Mouse (Mus musculus) neural tube, embryonic 11.5 days (tissue): ENCODE data around the gene Tmem63c. TPM values are rescaled to one million over a fixed set of nuclear protein-coding genes. Genes with fewer than 3 reads are reported as not detected.

Source experiments
- ATAC-seq: fragments of 200-750 bp; cut with Nextera tagmentation; 2 replicates; pipeline ENCODE4 v1.8.0; 2017; ENCODE audit warnings: moderate number of reproducible peaks, mild to moderate bottlenecking, moderate TSS enrichment, moderate library complexity; ENCODE audit not compliant: insufficient read depth, low FRiP score, low TSS enrichment
- DNase-seq: peaks from one replicate; pipeline ENCODE4 v3.0.0-alpha.2; 2015; ENCODE audit warnings: low spot score
- H3K27ac ChIP-seq: fragments of 300-500 bp; sonication (generic); 2 replicates; pipeline ENCODE4 v1.5.1; 2014; ENCODE audit warnings: low read depth, mild to moderate bottlenecking, low read length
- H3K27me3 ChIP-seq: fragments of 300-500 bp; sonication (generic); 2 replicates; pipeline ENCODE4 v1.6.1; 2014; ENCODE audit warnings: mild to moderate bottlenecking, low read length, mixed read lengths; ENCODE audit not compliant: control insufficient read depth, insufficient read depth
- H3K36me3 ChIP-seq: fragments of 300-500 bp; sonication (generic); 2 replicates; pipeline ENCODE4 v1.6.1; 2014; ENCODE audit warnings: mild to moderate bottlenecking, low read length, moderate library complexity, mixed read lengths; ENCODE audit not compliant: control insufficient read depth, insufficient read depth
- H3K4me1 ChIP-seq: fragments of 300-500 bp; sonication (generic); 2 replicates; pipeline ENCODE4 v1.6.1; 2014; ENCODE audit warnings: low read length, mixed read lengths; ENCODE audit not compliant: control insufficient read depth, insufficient read depth
- H3K4me2 ChIP-seq: fragments of 300-500 bp; sonication (generic); 2 replicates; pipeline ENCODE4 v1.6.1; 2014; ENCODE audit warnings: low read depth, mild to moderate bottlenecking, moderate library complexity
- H3K4me3 ChIP-seq: fragments of 300-500 bp; sonication (generic); 2 replicates; pipeline ENCODE4 v1.5.1; 2014; ENCODE audit warnings: low read depth, low read length
- H3K9ac ChIP-seq: fragments of 300-500 bp; sonication (generic); 2 replicates; pipeline ENCODE4 v1.6.1; 2014; ENCODE audit warnings: mild to moderate bottlenecking, low read length
- H3K9me3 ChIP-seq: fragments of 300-500 bp; sonication (generic); 2 replicates; pipeline ENCODE4 v1.6.1; 2016; ENCODE audit warnings: low read length; ENCODE audit not compliant: control insufficient read depth
- WGBS: fragments of 180-500 bp; shearing (Covaris S2); extraction: QIAGEN DNeasy Blood & Tissue Kit; methylation state at CpG from one replicate; pipeline ENCODE4 v1.1.7; 2014; 5-methylcytosine and 5-hydroxymethylcytosine counted together
- polyA plus RNA-seq: library from polyadenylated mRNA; unstranded; fragments of >200 nt; fragmentation: Nextera tagmentation; extraction: Ambion mirVana; gene quantifications from 2 replicates; pipeline ENCODE4 v1.2.1, GENCODE M21; 2014

Gene Tmem63c
- polyA plus RNA-seq, 1 experiment from 2014 or later, result 0.74 TPM

- 77% methylated on average over 5 of the region's 5 CpGs for WGBS
- no peak overlapping the region for H3K9ac ChIP-seq
- ATAC-seq, result no peak
- no peak for DNase-seq
- H3K27me3 ChIP-seq, result peaks cover 4% of the 10 kb centered on the region; the same call in 1 of the 2 replicates
- no peaks in the 10 kb centered on the region for H3K9me3 ChIP-seq
- no peak overlapping the region for H3K4me3 ChIP-seq
- no peaks in the 10 kb centered on the region for H3K36me3 ChIP-seq
- no peak overlapping the region for H3K4me2 ChIP-seq
- no peaks in the 10 kb centered on the region for H3K4me1 ChIP-seq
- no peak overlapping the region for H3K27ac ChIP-seq
Observed at GRCm38 (mm10) chr12:87029251-87029976, 8.3 kb downstream of the Tmem63c start.

- Histone ChIP-seq H3K4me1 (no peaks in the 10 kb centered on the region), H3K4me2 (no peak overlapping the region), H3K9me3 (no peaks in the 10 kb centered on the region), H3K4me3 (no peak overlapping the region), H3K27ac (no peak overlapping the region), H3K36me3 (no peaks in the 10 kb centered on the region), H3K27me3 (peaks cover 4% of the 10 kb centered on the region; the same call in 1 of the 2 replicates), H3K9ac (no peak overlapping the region)
- DNase-seq (no peak), ATAC-seq (no peak)
- WGBS, result 80% methylated on average over 5 of the region's 5 CpGs
Observed at GRCm38 (mm10) chr12:87031163-87031763, 10.1 kb downstream of the Tmem63c start.

- Histone ChIP-seq H3K36me3 (no peaks in the 10 kb centered on the region), H3K27ac (no peak overlapping the region), H3K4me2 (no peak overlapping the region), H3K4me1 (no peaks in the 10 kb centered on the region), H3K27me3 (no peaks in the 10 kb centered on the region), H3K9me3 (no peaks in the 10 kb centered on the region), H3K9ac (no peak overlapping the region), H3K4me3 (no peak overlapping the region)
- 93% methylated on average over 7 of the region's 7 CpGs for WGBS
- DNase-seq, result no peak
- ATAC-seq, result no peak
Observed at GRCm38 (mm10) chr12:87036631-87037030, 15.5 kb downstream of the Tmem63c start.

GRCm38 (mm10) chr12:87040166-87040565 is 19.0 kb downstream of the Tmem63c start:
- Histone ChIP-seq H3K9ac (no peak overlapping the region), H3K4me3 (no peak overlapping the region), H3K27ac (no peak overlapping the region), H3K4me2 (no peak overlapping the region), H3K9me3 (no peaks in the 10 kb centered on the region), H3K36me3 (no peaks in the 10 kb centered on the region), H3K4me1 (peaks cover 4% of the 10 kb centered on the region), H3K27me3 (no peaks in the 10 kb centered on the region)
- ATAC-seq (no peak), DNase-seq (no peak)
- whole genome bisulfite sequencing, result 70% methylated on average over 4 of the region's 4 CpGs

GRCm38 (mm10) chr12:87040857-87041256 is 19.7 kb downstream of the Tmem63c start:
- Histone ChIP-seq H3K4me1 (peaks cover 5% of the 10 kb centered on the region), H3K27me3 (no peaks in the 10 kb centered on the region), H3K27ac (no peak overlapping the region), H3K4me3 (no peak overlapping the region), H3K9me3 (no peaks in the 10 kb centered on the region), H3K9ac (no peak overlapping the region), H3K4me2 (no peak overlapping the region), H3K36me3 (no peaks in the 10 kb centered on the region)
- WGBS, result 86% methylated on average over 7 of the region's 7 CpGs
- ATAC-seq (no peak), DNase-seq (no peak)

GRCm38 (mm10) chr12:87042456-87042855 is 21.3 kb downstream of the Tmem63c start:
- H3K27me3 ChIP-seq, result no peaks in the 10 kb centered on the region
- no peak overlapping the region for H3K9ac ChIP-seq
- H3K9me3 ChIP-seq, result no peaks in the 10 kb centered on the region
- H3K4me2 ChIP-seq, result no peak overlapping the region
- no peaks in the 10 kb centered on the region for H3K36me3 ChIP-seq
- H3K27ac ChIP-seq, result no peak overlapping the region
- 73% methylated on average over 2 of the region's 2 CpGs for WGBS
- DNase-seq (no peak), ATAC-seq (no peak)
- H3K4me3 ChIP-seq, result no peak overlapping the region
- peaks cover 5% of the 10 kb centered on the region for H3K4me1 ChIP-seq

- H3K27ac ChIP-seq, result no peak overlapping the region
- H3K4me2 ChIP-seq, result no peak overlapping the region
- H3K4me3 ChIP-seq, result no peak overlapping the region
- ATAC-seq (no peak), DNase-seq (no peak)
- no peak overlapping the region for H3K9ac ChIP-seq
- peaks cover 5% of the 10 kb centered on the region for H3K4me1 ChIP-seq
- H3K9me3 ChIP-seq, result no peaks in the 10 kb centered on the region
- H3K27me3 ChIP-seq, result no peaks in the 10 kb centered on the region
- 62% methylated on average over 7 of the region's 7 CpGs for WGBS
- H3K36me3 ChIP-seq, result no peaks in the 10 kb centered on the region
Observed at GRCm38 (mm10) chr12:87043221-87043620, 22.1 kb downstream of the Tmem63c start.

- Histone ChIP-seq H3K4me1 (peaks cover 5% of the 10 kb centered on the region), H3K27me3 (no peaks in the 10 kb centered on the region), H3K4me3 (no peak overlapping the region), H3K9ac (no peak overlapping the region), H3K4me2 (no peak overlapping the region), H3K27ac (no peak overlapping the region), H3K36me3 (no peaks in the 10 kb centered on the region), H3K9me3 (no peaks in the 10 kb centered on the region)
- ATAC-seq, result peak; percentile 61
- DNase-seq, result peak; percentile 34
- WGBS, result 21% methylated on average over 5 of the region's 5 CpGs
Observed at GRCm38 (mm10) chr12:87044711-87045110, 23.6 kb downstream of the Tmem63c start.

- H3K9ac ChIP-seq, result no peak overlapping the region
- no peak overlapping the region for H3K4me2 ChIP-seq
- no peaks in the 10 kb centered on the region for H3K27me3 ChIP-seq
- H3K4me1 ChIP-seq, result peaks cover 5% of the 10 kb centered on the region
- no peaks in the 10 kb centered on the region for H3K9me3 ChIP-seq
- no peaks in the 10 kb centered on the region for H3K36me3 ChIP-seq
- no peak overlapping the region for H3K4me3 ChIP-seq
- ATAC-seq (no peak), DNase-seq (no peak)
- H3K27ac ChIP-seq, result no peak overlapping the region
- 64% methylated on average over 3 of the region's 3 CpGs for WGBS
Observed at GRCm38 (mm10) chr12:87047536-87047935, 26.4 kb downstream of the Tmem63c start.
